Mouse (Mus musculus) adrenal gland, adult 2 months (tissue): ENCODE data around the gene Gcnt1. TPM values are rescaled to one million over a fixed set of nuclear protein-coding genes. Genes with fewer than 3 reads are reported as not detected.

Source experiments
- DNase-seq: peaks from one replicate; pipeline ENCODE4 v3.0.0; 2021
- long read RNA-seq: library from polyadenylated mRNA; stranded (forward); transcript quantifications from one replicate; pipeline ENCODE4 v2.0.0, GENCODE M21; 2021
- polyA plus RNA-seq: library from polyadenylated mRNA; depleted of rRNA; stranded (reverse); fragments of >200 nt; gene quantifications from 2 replicates; pipeline ENCODE4 v1.2.3, GENCODE M21; 2012; rRNA removed
- total RNA-seq, 2 experiments: library from RNA; stranded (reverse); gene quantifications; 2 replicates each; pipeline ENCODE4 v1.2.3; 2021

The Gcnt1 gene
- total RNA-seq, result 1 to 10 TPM; 2.4 to 2.6 TPM
- polyA plus RNA-seq, result 0.35 and 0.79 TPM in 2 replicates
- long read RNA-seq, full-length matches to known transcripts, result 3 of 3 reads
- long read RNA-seq, partial matches to known transcripts, result 0 of 3 reads
- long read RNA-seq, other reads (novel, unspliced or antisense), result 0 of 3 reads

GRCm38 (mm10) chr19:17372701-17373100 lies at the start of gene Gcnt1:
Gene Gcnt1, minus strand, starts transcription at chr19:17372844.
- no peak for DNase-seq

- DNase-seq, result no peak
Measured at GRCm38 (mm10) chr19:17417855-17418254, 45.2 kb upstream of the Gcnt1 start.

GRCm38 (mm10) chr19:17412915-17413459 lies 40.3 kb upstream of the Gcnt1 start:
- DNase-seq, result no peak

- no peak for DNase-seq
Measured at GRCm38 (mm10) chr19:17410465-17411065, 37.9 kb upstream of the Gcnt1 start.

GRCm38 (mm10) chr19:17409351-17409750 lies 36.7 kb upstream of the Gcnt1 start:
- peak; percentile 56 for DNase-seq

GRCm38 (mm10) chr19:17408591-17408990 lies 35.9 kb upstream of the Gcnt1 start:
- DNase-seq, result peak; percentile 51

- DNase-seq, result peak; percentile 42
Measured at GRCm38 (mm10) chr19:17406823-17407222, 34.2 kb upstream of the Gcnt1 start.

- DNase-seq, result no peak
Measured at GRCm38 (mm10) chr19:17403175-17403574, 30.5 kb upstream of the Gcnt1 start.

- peak; percentile 38 for DNase-seq
Measured at GRCm38 (mm10) chr19:17400571-17400970, 27.9 kb upstream of the Gcnt1 start.

GRCm38 (mm10) chr19:17399965-17400364 lies 27.3 kb upstream of the Gcnt1 start:
- no peak for DNase-seq

GRCm38 (mm10) chr19:17397922-17398321 lies 25.3 kb upstream of the Gcnt1 start:
- no peak for DNase-seq

- DNase-seq, result no peak
Measured at GRCm38 (mm10) chr19:17396802-17397201, 24.2 kb upstream of the Gcnt1 start.

- peak; percentile 97 for DNase-seq
Measured at GRCm38 (mm10) chr19:17393841-17394591, 21.4 kb upstream of the Gcnt1 start, which contains the start of gene Rfk. Gene Rfk, plus strand, starts transcription at chr19:17394043.

- DNase-seq, result no peak
Measured at GRCm38 (mm10) chr19:17392866-17393265, 20.2 kb upstream of the Gcnt1 start.

GRCm38 (mm10) chr19:17388404-17388803 lies 15.8 kb upstream of the Gcnt1 start:
- no peak for DNase-seq

- no peak for DNase-seq
Measured at GRCm38 (mm10) chr19:17386424-17386823, 13.8 kb upstream of the Gcnt1 start.

GRCm38 (mm10) chr19:17385426-17385825 lies 12.8 kb upstream of the Gcnt1 start:
- no peak for DNase-seq

GRCm38 (mm10) chr19:17385022-17385421 lies 12.4 kb upstream of the Gcnt1 start:
- no peak for DNase-seq

GRCm38 (mm10) chr19:17382807-17383397 lies 10.3 kb upstream of the Gcnt1 start:
- no peak for DNase-seq

- DNase-seq, result no peak
Measured at GRCm38 (mm10) chr19:17380549-17380948, 7.9 kb upstream of the Gcnt1 start.

GRCm38 (mm10) chr19:17378845-17379244 lies 6.2 kb upstream of the Gcnt1 start:
- no peak for DNase-seq

- DNase-seq, result no peak
Measured at GRCm38 (mm10) chr19:17369581-17369980, 3.1 kb downstream of the Gcnt1 start.

- DNase-seq, result no peak
Measured at GRCm38 (mm10) chr19:17368557-17368956, 4.1 kb downstream of the Gcnt1 start.
